Mouse (Mus musculus): ENCODE data around the gene Nacc1. TPM values are rescaled to one million over a fixed set of nuclear protein-coding genes. Genes with fewer than 3 reads are reported as not detected.
A peak's percentile ranks its signal among the peaks of the same experiment; 100 is the strongest.

Gene Nacc1
- polyA plus RNA-seq, 1 experiment = 47.2 TPM

DNA sequence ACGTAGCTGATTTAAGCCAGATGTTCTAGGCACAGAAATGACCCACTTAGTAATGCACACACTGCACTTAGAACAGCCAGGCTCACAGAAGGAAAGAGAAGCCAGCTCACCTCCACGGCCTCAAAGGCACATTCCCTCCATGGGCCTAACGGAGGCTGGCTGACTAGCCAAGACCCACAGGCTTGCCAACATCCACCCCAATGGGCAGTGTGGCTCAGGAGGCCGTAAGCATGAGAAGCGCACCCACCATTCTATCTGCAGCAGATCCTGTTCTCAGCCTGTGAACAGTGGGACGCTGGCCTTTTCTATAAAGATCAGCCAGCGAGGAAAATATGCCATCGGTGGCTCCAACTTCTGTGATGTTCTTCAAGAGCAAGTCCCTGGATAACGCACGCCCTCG is 29.1 kb upstream of the Nacc1 start:
- Histone ChIP-seq H3K4me1 (ENCODE audit: control insufficient read depth, insufficient read depth, low read length) (peaks cover 14% of the 10 kb centered on the region), H3K4me3 (ENCODE audit: insufficient read depth, low read length) (no peak overlapping the region), H3K27ac (ENCODE audit: insufficient read depth, low read length) (no peak overlapping the region)
- no peak for TF ChIP-seq POLR2A (IDR thresholded peaks at IDR 0.05; ENCODE audit: low read depth, low read length)
- TF ChIP-seq CTCF (IDR thresholded peaks at IDR 0.05; ENCODE audit: borderline replicate concordance, insufficient read depth, low read length) = no peak

DNA sequence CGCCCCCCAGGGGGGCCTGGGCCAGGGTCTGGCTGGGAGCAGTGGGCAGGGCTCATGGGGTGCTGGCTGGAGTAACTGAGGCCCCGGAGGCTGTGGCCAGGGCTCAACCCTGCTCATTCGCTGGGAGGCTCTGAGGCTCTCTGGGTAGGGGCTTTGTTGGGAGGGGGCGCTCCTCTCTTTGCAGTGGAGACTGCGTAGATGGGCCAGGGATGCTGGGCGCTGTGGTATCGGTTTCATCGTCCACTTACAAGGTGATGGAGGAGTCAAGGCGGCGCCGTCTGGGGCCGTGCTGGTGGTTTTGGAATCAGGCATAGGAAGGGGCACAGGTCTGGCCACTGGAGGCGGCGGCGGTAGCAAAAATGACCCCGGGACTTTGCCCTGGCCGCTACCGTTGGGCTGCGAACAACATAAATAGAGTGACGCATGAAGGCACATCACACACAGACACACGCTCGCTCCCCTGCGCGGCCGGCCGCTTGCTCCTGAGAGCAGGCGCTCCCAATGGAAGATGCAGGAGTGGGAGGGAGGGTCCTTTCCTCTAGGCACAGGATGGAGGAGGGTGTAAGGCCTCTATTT is 28.3 kb upstream of the Nacc1 start:
- Histone ChIP-seq H3K4me3 (ENCODE audit: insufficient read depth, low read length) (no peak overlapping the region), H3K4me1 (ENCODE audit: control insufficient read depth, insufficient read depth, low read length) (peaks cover 19% of the 10 kb centered on the region), H3K27ac (ENCODE audit: insufficient read depth, low read length) (no peak overlapping the region)
- no peak for TF ChIP-seq POLR2A (IDR thresholded peaks at IDR 0.05; ENCODE audit: low read depth, low read length)
- TF ChIP-seq CTCF (IDR thresholded peaks at IDR 0.05; ENCODE audit: borderline replicate concordance, insufficient read depth, low read length) = no peak

DNA sequence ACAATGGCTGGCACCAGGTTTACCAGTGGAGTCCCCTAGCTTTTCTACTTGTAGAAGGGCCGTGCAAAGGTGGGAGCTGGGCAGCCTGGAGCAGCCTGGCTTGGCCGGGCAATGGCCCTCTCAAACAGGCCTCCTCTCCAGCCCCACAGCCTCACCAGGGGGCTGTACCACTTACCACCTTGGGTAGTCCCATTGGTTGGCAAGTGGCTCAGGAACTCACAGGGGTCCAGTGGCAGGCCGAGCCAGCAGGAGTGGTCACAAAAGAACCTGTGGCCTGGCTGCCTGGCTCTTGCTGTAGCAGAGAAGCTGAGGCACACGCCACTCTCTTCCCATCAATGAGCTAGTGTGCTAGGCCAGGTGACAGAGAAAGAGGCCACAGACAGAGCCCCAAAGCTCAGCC is 26.5 kb upstream of the Nacc1 start:
- peaks cover 18% of the 10 kb centered on the region for H3K4me1 ChIP-seq (ENCODE audit: control insufficient read depth, insufficient read depth, low read length)
- H3K4me3 ChIP-seq (ENCODE audit: insufficient read depth, low read length) = no peak overlapping the region
- TF ChIP-seq POLR2A (IDR thresholded peaks at IDR 0.05; ENCODE audit: low read depth, low read length) = no peak
- no peak for TF ChIP-seq CTCF (IDR thresholded peaks at IDR 0.05; ENCODE audit: borderline replicate concordance, insufficient read depth, low read length)
- peak overlapping the region; percentile 97; the same call in 1 of the 2 replicates for H3K27ac ChIP-seq (ENCODE audit: insufficient read depth, low read length)

- Histone ChIP-seq H3K4me1 (ENCODE audit: control insufficient read depth, insufficient read depth, low read length) (peaks cover 18% of the 10 kb centered on the region), H3K4me3 (ENCODE audit: insufficient read depth, low read length) (no peak overlapping the region), H3K27ac (ENCODE audit: insufficient read depth, low read length) (peak overlapping the region; percentile 97)
- TF ChIP-seq POLR2A (IDR thresholded peaks at IDR 0.05; ENCODE audit: low read depth, low read length) (no peak), CTCF (IDR thresholded peaks at IDR 0.05; ENCODE audit: borderline replicate concordance, insufficient read depth, low read length) (no peak)
These were observed 25.7 kb upstream of the Nacc1 start for GRCm38 (mm10) chr8:84713381-84713780.

DNA sequence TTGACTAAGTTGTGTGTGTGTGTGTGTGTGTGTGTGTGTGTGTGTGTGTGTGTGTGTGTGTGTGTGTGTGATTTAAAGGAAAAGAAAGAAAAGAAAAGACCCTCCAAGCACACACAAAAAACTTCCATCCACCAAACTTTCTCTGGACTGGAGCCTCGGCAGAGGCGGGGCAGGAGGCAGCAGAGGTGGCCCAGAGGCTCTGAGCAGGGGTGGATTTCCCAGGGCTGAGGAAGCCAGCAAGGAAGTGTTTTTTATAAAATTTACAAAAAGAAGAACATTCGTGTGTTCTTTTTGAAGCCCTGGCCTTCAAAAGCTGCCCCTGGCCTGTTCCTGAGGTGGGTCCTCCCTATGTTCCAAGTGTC is 25.1 kb upstream of the Nacc1 start:
- peaks cover 18% of the 10 kb centered on the region for H3K4me1 ChIP-seq (ENCODE audit: control insufficient read depth, insufficient read depth, low read length)
- no peak overlapping the region for H3K4me3 ChIP-seq (ENCODE audit: insufficient read depth, low read length)
- H3K27ac ChIP-seq (ENCODE audit: insufficient read depth, low read length) = peak overlapping the region; percentile 97
- TF ChIP-seq CTCF (IDR thresholded peaks at IDR 0.05; ENCODE audit: borderline replicate concordance, insufficient read depth, low read length) (no peak), POLR2A (IDR thresholded peaks at IDR 0.05; ENCODE audit: low read depth, low read length) (no peak; the same call in 1 of the 2 replicates)

- TF ChIP-seq CTCF (IDR thresholded peaks at IDR 0.05; ENCODE audit: borderline replicate concordance, insufficient read depth, low read length) (no peak), POLR2A (IDR thresholded peaks at IDR 0.05; ENCODE audit: low read depth, low read length) (no peak; the same call in 1 of the 2 replicates)
- Histone ChIP-seq H3K4me1 (ENCODE audit: control insufficient read depth, insufficient read depth, low read length) (peaks cover 18% of the 10 kb centered on the region), H3K27ac (ENCODE audit: insufficient read depth, low read length) (peak overlapping the region; percentile 97), H3K4me3 (ENCODE audit: insufficient read depth, low read length) (no peak overlapping the region)
These were observed 24.5 kb upstream of the Nacc1 start for GRCm38 (mm10) chr8:84711933-84712758.

DNA sequence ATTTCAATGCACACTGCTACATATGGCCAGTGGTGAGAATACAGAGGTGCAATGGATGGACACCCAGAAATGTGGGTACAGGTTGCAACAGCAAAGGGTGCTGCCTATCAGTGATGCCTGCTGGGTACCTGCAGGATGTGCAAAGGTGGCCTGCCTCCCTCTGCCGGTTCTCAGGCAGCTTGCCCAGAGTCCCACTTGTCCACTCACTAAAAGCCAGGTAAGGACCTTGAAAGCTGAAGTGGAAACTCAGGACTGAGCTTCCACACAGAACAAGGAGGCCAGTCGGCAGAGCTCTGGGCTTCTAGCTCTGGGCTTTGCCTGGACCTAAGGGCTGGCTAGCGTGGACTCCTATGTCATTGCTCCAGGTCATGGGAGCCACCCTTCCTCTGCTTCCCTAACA is 23.6 kb upstream of the Nacc1 start:
- TF ChIP-seq CTCF (IDR thresholded peaks at IDR 0.05; ENCODE audit: borderline replicate concordance, insufficient read depth, low read length) = no peak
- no peak for TF ChIP-seq POLR2A (IDR thresholded peaks at IDR 0.05; ENCODE audit: low read depth, low read length)
- Histone ChIP-seq H3K4me1 (ENCODE audit: control insufficient read depth, insufficient read depth, low read length) (peaks cover 18% of the 10 kb centered on the region), H3K27ac (ENCODE audit: insufficient read depth, low read length) (peak overlapping the region; percentile 97), H3K4me3 (ENCODE audit: insufficient read depth, low read length) (no peak overlapping the region)

DNA sequence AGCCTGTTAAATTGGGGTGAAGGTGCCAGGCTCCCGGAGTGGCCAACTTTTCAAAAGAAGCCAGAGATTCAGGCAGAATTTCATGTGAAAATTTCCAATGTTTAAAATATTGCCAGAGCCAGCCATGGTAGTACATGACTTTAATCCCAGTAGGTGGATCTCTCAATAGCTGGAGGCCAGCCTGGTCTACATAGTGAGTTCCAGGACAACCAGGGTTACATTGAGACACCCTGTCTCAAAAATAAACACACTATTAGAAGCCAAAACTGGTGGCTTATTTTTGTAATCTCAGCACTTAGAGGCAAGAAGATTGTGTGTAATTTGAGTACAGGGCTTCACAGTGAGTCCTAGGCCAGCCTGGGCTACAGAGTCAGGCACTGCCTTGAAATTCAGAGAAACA is 22.3 kb upstream of the Nacc1 start:
- Histone ChIP-seq H3K4me3 (ENCODE audit: insufficient read depth, low read length) (no peak overlapping the region), H3K27ac (ENCODE audit: insufficient read depth, low read length) (peak overlapping the region; percentile 21; the same call in 1 of the 2 replicates), H3K4me1 (ENCODE audit: control insufficient read depth, insufficient read depth, low read length) (peaks cover 18% of the 10 kb centered on the region)
- no peak for TF ChIP-seq CTCF (IDR thresholded peaks at IDR 0.05; ENCODE audit: borderline replicate concordance, insufficient read depth, low read length)
- TF ChIP-seq POLR2A (IDR thresholded peaks at IDR 0.05; ENCODE audit: low read depth, low read length) = no peak

GRCm38 (mm10) chr8:84708774-84709475 is 21.3 kb upstream of the Nacc1 start:
- H3K4me3 ChIP-seq (ENCODE audit: insufficient read depth, low read length) = no peak overlapping the region
- TF ChIP-seq POLR2A (IDR thresholded peaks at IDR 0.05; ENCODE audit: low read depth, low read length) = no peak
- TF ChIP-seq CTCF (IDR thresholded peaks at IDR 0.05; ENCODE audit: borderline replicate concordance, insufficient read depth, low read length) = peak; percentile 65
- peaks cover 18% of the 10 kb centered on the region for H3K4me1 ChIP-seq (ENCODE audit: control insufficient read depth, insufficient read depth, low read length)
- H3K27ac ChIP-seq (ENCODE audit: insufficient read depth, low read length) = no peak overlapping the region

Measured in embryonic fibroblast, embryonic 13.5 days (primary cell).